Mouse (Mus musculus): ENCODE data around the gene Ppp3ca. TPM values are rescaled to one million over a fixed set of nuclear protein-coding genes. Genes with fewer than 3 reads are reported as not detected.
"Not testable (repeated sequence)": the region's sequence is repeated elsewhere in the genome, so short reads cannot be mapped to it uniquely, and the experiment has no call there.

The Ppp3ca gene
- polyA plus RNA-seq, 1 experiment from 2014 or later, result 67.2 TPM

- peak; percentile 64; the same call in 1 of the 2 replicates for ATAC-seq (ENCODE audit: insufficient number of reproducible peaks, insufficient read depth, low FRiP score, low read depth)
- WGBS, result 70% methylated on average over 7 of the region's 7 CpGs
- no peak overlapping the region for H3K27ac ChIP-seq (replicated peaks in 1 of 2; ENCODE audit: control insufficient read depth in 1 of 2, insufficient read depth in 1 of 2, low read depth in 2 of 2, low read length in 2 of 2)
These were observed 20.0 kb downstream of the Ppp3ca start for GRCm38 (mm10) chr3:136689793-136690543.

GRCm38 (mm10) chr3:136691984-136692383, 22.1 kb downstream of the Ppp3ca start:
- ATAC-seq (ENCODE audit: insufficient number of reproducible peaks, insufficient read depth, low FRiP score, low read depth), result no peak
- 75% methylated on average over 7 of the region's 7 CpGs for WGBS

More at GRCm38 (mm10) chr3:136689793-136690543, 20.0 kb downstream of the Ppp3ca start:
- Histone ChIP-seq H3K9me3 (ENCODE audit: control insufficient read depth, low read length) (no peaks in the 10 kb centered on the region), H3K4me1 (ENCODE audit: control insufficient read depth in 2 of 2, insufficient read depth in 2 of 2, low read length in 2 of 2) (peaks cover 2 to 13% of the 10 kb centered on the region in 2 experiments), H3K4me3 (ENCODE audit: control insufficient read depth in 1 of 2, insufficient read depth in 1 of 2, low read depth in 1 of 2, low read length in 2 of 2) (no peak overlapping the region), H3K4me2 (ENCODE audit: low read length) (no peak overlapping the region), H3K27me3 (ENCODE audit: control insufficient read depth, insufficient read depth, low read length) (no peaks in the 10 kb centered on the region), H3K9ac (ENCODE audit: low read length) (no peak overlapping the region), H3K36me3 (ENCODE audit: control insufficient read depth, insufficient read depth, low read length) (no peaks in the 10 kb centered on the region)

DNA sequence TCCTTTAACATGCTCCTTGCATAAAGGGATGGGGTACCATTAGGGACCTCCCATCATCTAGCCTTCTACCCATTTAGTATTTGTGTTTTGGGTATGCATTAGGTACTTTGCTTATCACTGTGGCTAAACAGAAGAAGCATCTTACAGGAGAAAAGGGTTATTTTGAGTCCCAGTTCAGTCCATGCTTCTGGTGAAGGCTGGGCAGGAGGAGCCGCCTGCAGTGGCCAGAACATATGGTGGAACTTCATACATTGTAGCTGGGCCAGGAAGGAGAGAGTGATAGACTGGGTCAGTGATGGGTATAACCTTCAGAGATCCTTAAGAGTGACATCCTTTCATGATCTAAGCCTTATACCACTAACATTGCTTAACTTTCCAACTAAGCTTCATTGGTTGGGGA, 23.6 kb downstream of the Ppp3ca start:
- 88% methylated on average over 1 of the region's 1 CpGs for WGBS
- no peaks in the 10 kb centered on the region for H3K36me3 ChIP-seq (ENCODE audit: control insufficient read depth, insufficient read depth, low read length)
- H3K9me3 ChIP-seq (ENCODE audit: control insufficient read depth, low read length), result no peaks in the 10 kb centered on the region
- ATAC-seq (ENCODE audit: insufficient number of reproducible peaks, insufficient read depth, low FRiP score, low read depth), result no peak
- no peaks in the 10 kb centered on the region for H3K27me3 ChIP-seq (ENCODE audit: control insufficient read depth, insufficient read depth, low read length)
- peaks cover 3 to 18% of the 10 kb centered on the region in 2 experiments for H3K4me1 ChIP-seq (ENCODE audit: control insufficient read depth in 2 of 2, insufficient read depth in 2 of 2, low read length in 2 of 2)
- no peak overlapping the region for H3K27ac ChIP-seq (replicated peaks in 1 of 2; ENCODE audit: control insufficient read depth in 1 of 2, insufficient read depth in 1 of 2, low read depth in 2 of 2, low read length in 2 of 2)
- H3K4me2 ChIP-seq (ENCODE audit: low read length), result no peak overlapping the region
- no peak overlapping the region for H3K4me3 ChIP-seq (ENCODE audit: control insufficient read depth in 1 of 2, insufficient read depth in 1 of 2, low read depth in 1 of 2, low read length in 2 of 2)
- no peak overlapping the region for H3K9ac ChIP-seq (ENCODE audit: low read length)

More at GRCm38 (mm10) chr3:136691984-136692383, 22.1 kb downstream of the Ppp3ca start:
- no peaks in the 10 kb centered on the region for H3K36me3 ChIP-seq (ENCODE audit: control insufficient read depth, insufficient read depth, low read length)
- no peak overlapping the region for H3K27ac ChIP-seq (replicated peaks in 1 of 2; ENCODE audit: control insufficient read depth in 1 of 2, insufficient read depth in 1 of 2, low read depth in 2 of 2, low read length in 2 of 2)
- H3K9ac ChIP-seq (ENCODE audit: low read length), result no peak overlapping the region
- H3K4me2 ChIP-seq (ENCODE audit: low read length), result no peak overlapping the region
- H3K4me3 ChIP-seq (ENCODE audit: control insufficient read depth in 1 of 2, insufficient read depth in 1 of 2, low read depth in 1 of 2, low read length in 2 of 2), result no peak overlapping the region
- H3K4me1 ChIP-seq (ENCODE audit: control insufficient read depth in 2 of 2, insufficient read depth in 2 of 2, low read length in 2 of 2), result peaks cover 3 to 8% of the 10 kb centered on the region in 2 experiments
- no peaks in the 10 kb centered on the region for H3K9me3 ChIP-seq (ENCODE audit: control insufficient read depth, low read length)
- H3K27me3 ChIP-seq (ENCODE audit: control insufficient read depth, insufficient read depth, low read length), result no peaks in the 10 kb centered on the region

DNA sequence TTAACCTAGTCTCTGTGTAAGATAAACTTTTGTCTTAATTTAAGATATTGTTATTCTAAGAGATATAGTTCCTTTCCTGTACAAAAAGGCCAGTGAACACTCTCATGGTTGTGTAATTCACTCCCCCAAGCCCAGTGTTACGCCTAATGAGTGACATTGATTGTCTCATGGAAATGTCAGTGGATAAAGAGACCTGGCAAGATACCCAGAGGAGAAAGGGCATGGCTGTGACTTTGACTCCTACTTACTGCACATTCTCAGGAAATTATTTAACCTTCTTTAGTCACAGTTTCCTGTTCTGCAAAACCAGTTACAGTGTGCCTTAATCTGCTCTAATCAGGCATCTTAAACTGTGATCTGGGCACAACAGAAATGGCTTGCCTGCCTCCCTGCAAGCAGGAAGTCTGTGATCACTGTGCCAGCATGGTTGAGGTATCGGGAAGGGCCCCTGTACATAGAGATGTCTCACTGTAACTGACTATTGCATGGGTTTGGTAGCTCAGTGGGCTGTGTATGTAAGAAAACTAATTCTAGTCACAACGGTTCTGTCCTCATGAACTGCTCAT, 27.8 kb downstream of the Ppp3ca start:
- no peak for ATAC-seq (ENCODE audit: insufficient number of reproducible peaks, insufficient read depth, low FRiP score, low read depth)
- Histone ChIP-seq H3K27ac (replicated peaks in 1 of 2; ENCODE audit: control insufficient read depth in 1 of 2, insufficient read depth in 1 of 2, low read depth in 2 of 2, low read length in 2 of 2) (no peak overlapping the region; a peak in 1 of 4 replicates), H3K4me1 (ENCODE audit: control insufficient read depth in 2 of 2, insufficient read depth in 2 of 2, low read length in 2 of 2) (peaks cover 11 to 21% of the 10 kb centered on the region in 2 experiments), H3K36me3 (ENCODE audit: control insufficient read depth, insufficient read depth, low read length) (no peaks in the 10 kb centered on the region), H3K4me2 (ENCODE audit: low read length) (no peak overlapping the region), H3K9me3 (ENCODE audit: control insufficient read depth, low read length) (no peaks in the 10 kb centered on the region), H3K9ac (ENCODE audit: low read length) (no peak overlapping the region), H3K4me3 (ENCODE audit: control insufficient read depth in 1 of 2, insufficient read depth in 1 of 2, low read depth in 1 of 2, low read length in 2 of 2) (no peak overlapping the region), H3K27me3 (ENCODE audit: control insufficient read depth, insufficient read depth, low read length) (no peaks in the 10 kb centered on the region)
- WGBS, result 52% methylated on average over 3 of the region's 3 CpGs

DNA sequence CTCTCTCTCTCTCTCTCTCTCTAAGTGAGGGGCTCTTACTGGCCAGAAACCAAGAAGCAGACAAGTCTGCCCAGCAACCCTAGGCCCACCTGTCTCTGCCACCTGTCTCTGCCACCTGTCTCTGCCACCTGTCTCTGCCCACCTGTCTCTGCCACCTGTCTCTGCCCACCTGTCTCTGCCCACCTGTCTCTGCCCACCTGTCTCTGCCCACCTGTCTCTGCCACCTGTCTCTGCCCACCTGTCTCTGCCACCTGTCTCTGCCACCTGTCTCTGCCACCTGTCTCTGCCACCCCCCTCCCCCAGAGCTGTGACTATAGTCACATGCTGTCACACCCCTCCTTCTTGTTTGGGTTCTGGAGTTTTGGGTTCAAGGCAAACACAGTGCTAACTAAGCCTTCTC, 29.8 kb downstream of the Ppp3ca start:
- not testable (repeated sequence) for H3K27ac ChIP-seq (replicated peaks in 1 of 2; ENCODE audit: control insufficient read depth in 1 of 2, insufficient read depth in 1 of 2, low read depth in 2 of 2, low read length in 2 of 2); H3K36me3 ChIP-seq (ENCODE audit: control insufficient read depth, insufficient read depth, low read length); H3K4me3 ChIP-seq (ENCODE audit: control insufficient read depth in 1 of 2, insufficient read depth in 1 of 2, low read depth in 1 of 2, low read length in 2 of 2); H3K9me3 ChIP-seq (ENCODE audit: control insufficient read depth, low read length); H3K9ac ChIP-seq (ENCODE audit: low read length); ATAC-seq (ENCODE audit: insufficient number of reproducible peaks, insufficient read depth, low FRiP score, low read depth); H3K4me2 ChIP-seq (ENCODE audit: low read length); H3K27me3 ChIP-seq (ENCODE audit: control insufficient read depth, insufficient read depth, low read length)
- peaks cover 10 to 21% of the 10 kb centered on the region in 2 experiments for H3K4me1 ChIP-seq (ENCODE audit: control insufficient read depth in 2 of 2, insufficient read depth in 2 of 2, low read length in 2 of 2)

- Histone ChIP-seq H3K9ac (ENCODE audit: low read length) (peak overlapping the region; percentile 48), H3K36me3 (ENCODE audit: control insufficient read depth, insufficient read depth, low read length) (no peaks in the 10 kb centered on the region), H3K9me3 (ENCODE audit: control insufficient read depth, low read length) (no peaks in the 10 kb centered on the region), H3K4me3 (ENCODE audit: control insufficient read depth in 1 of 2, insufficient read depth in 1 of 2, low read depth in 1 of 2, low read length in 2 of 2) (peak overlapping the region; percentile 4 to 17; a peak in 3 of 4 replicates), H3K27me3 (ENCODE audit: control insufficient read depth, insufficient read depth, low read length) (no peaks in the 10 kb centered on the region), H3K27ac (replicated peaks in 1 of 2; ENCODE audit: control insufficient read depth in 1 of 2, insufficient read depth in 1 of 2, low read depth in 2 of 2, low read length in 2 of 2) (no peak overlapping the region; a peak in 1 of 4 replicates), H3K4me1 (ENCODE audit: control insufficient read depth in 2 of 2, insufficient read depth in 2 of 2, low read length in 2 of 2) (peaks cover 11 to 24% of the 10 kb centered on the region in 2 experiments), H3K4me2 (ENCODE audit: low read length) (peak overlapping the region; percentile 55)
- ATAC-seq (ENCODE audit: insufficient number of reproducible peaks, insufficient read depth, low FRiP score, low read depth), result no peak
- WGBS, result 20% methylated on average over 11 of the region's 11 CpGs
These were observed 30.6 kb downstream of the Ppp3ca start for GRCm38 (mm10) chr3:136700447-136701009.

DNA sequence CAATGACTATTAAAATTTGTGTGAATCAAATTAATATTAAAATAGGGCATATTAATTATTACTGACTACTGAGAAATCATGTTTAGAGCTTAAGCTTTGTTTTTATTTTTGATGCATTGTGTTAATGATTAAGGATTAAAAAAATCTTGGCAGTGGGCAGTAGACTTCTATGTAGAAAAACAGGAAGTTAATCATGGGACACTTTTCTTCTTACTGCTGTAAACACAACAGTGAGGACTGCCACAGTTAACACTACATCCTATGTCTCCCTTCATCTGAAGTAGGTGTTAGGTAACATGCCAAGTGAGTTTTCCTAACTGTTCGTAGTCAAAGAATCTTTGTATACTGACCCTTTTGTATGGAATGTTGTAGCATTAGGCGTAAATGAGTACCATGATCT, 32.9 kb downstream of the Ppp3ca start:
- H3K27me3 ChIP-seq (ENCODE audit: control insufficient read depth, insufficient read depth, low read length), result no peaks in the 10 kb centered on the region
- no peak overlapping the region for H3K4me3 ChIP-seq (ENCODE audit: control insufficient read depth in 1 of 2, insufficient read depth in 1 of 2, low read depth in 1 of 2, low read length in 2 of 2)
- no peaks in the 10 kb centered on the region for H3K9me3 ChIP-seq (ENCODE audit: control insufficient read depth, low read length)
- H3K36me3 ChIP-seq (ENCODE audit: control insufficient read depth, insufficient read depth, low read length), result no peaks in the 10 kb centered on the region
- no peak overlapping the region for H3K9ac ChIP-seq (ENCODE audit: low read length)
- no peak overlapping the region for H3K4me2 ChIP-seq (ENCODE audit: low read length)
- WGBS, result 68% methylated on average over 2 of the region's 2 CpGs
- peaks cover 11 to 16% of the 10 kb centered on the region in 2 experiments for H3K4me1 ChIP-seq (ENCODE audit: control insufficient read depth in 2 of 2, insufficient read depth in 2 of 2, low read length in 2 of 2)
- no peak for ATAC-seq (ENCODE audit: insufficient number of reproducible peaks, insufficient read depth, low FRiP score, low read depth)
- no peak overlapping the region for H3K27ac ChIP-seq (replicated peaks in 1 of 2; ENCODE audit: control insufficient read depth in 1 of 2, insufficient read depth in 1 of 2, low read depth in 2 of 2, low read length in 2 of 2)

Measured in heart, embryonic 14.5 days (tissue).